Mouse (Mus musculus) brain, embryonic 14.5 days (tissue): Measurements from ENCODE around the gene Wfdc2.

Experiments used
- CTCF ChIP-seq: fragments of 200-500 bp; IDR thresholded peaks from 2 replicates; pipeline ENCODE4 v1.5.1; 2012; ENCODE audit warnings: inconsistent platforms, mild to moderate bottlenecking, moderate library complexity, borderline replicate concordance; ENCODE audit not compliant: insufficient read depth, insufficient read length; ENCODE audit errors: extremely low read depth
- POLR2A ChIP-seq: fragments of 200-500 bp; IDR thresholded peaks from 2 replicates; pipeline ENCODE4 v1.6.1; 2012; ENCODE audit warnings: mild to moderate bottlenecking, inconsistent platforms, borderline replicate concordance; ENCODE audit not compliant: poor library complexity, insufficient read depth, insufficient read length, severe bottlenecking; ENCODE audit errors: extremely low read depth

DNA sequence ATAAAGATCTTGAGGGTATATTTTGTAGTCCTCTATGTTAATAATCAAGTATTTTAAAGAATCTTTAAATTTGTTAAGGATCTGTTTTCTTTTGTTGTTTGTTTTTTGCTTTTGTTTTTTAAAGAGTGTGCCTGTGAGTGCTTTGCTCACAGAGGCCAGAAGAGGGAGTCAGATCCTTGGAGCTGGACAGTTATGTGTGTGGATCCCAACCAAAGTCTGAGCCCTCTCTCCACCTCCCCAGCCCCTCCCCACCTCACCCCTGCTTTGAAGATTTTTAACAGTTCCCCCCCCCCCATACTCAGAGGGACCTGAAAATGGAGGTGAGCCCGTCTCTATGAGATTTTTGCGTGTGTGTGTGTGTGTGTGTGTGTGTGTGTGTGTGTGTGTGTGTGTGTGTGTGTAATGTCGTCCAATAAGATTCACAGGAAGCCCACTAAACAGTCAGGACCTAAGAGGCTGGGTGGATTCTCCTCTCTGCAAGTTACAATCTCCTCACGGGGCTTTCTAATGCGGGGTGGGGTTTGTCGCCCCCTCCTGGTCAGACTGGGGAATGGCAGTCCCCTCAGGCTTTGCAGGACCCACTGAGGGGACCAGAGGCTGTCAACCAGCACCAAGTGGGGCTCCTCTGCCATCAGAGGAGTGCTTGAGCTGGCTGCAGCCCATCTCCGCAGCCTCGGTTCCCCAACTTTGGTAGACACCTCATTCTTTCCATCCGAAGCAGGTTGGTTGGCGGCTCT, 44.6 kb upstream of the Wfdc2 start:
- TF ChIP-seq POLR2A (no peak), CTCF (peak; percentile 88)
